Mouse (Mus musculus): ENCODE measurements at regions not wholly inside any gene's neighbourhood (a gene's known extent, or its start where the extent isn't known, plus 50 kb on each side); places are given as distances from the start of the nearest gene placed in this dataset.

DNA sequence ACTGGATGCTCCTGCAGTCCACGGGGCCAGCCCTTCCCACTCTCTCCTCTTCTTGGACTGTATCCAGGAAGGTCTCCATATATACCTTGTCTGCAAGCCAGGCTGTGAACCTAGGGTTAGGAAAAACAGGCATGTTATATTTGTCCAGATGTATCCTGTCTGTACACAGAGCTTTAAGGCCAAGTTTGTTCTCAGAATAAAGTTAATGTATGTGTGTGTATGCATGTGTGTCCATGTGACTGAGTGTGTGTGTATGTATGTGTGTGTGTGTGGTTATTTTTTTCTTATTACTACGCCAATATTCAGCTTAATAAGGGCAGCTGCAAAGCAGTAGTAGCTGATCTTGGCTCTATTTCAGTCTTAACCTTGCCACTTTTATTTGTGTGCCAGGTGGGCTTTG, 117.7 kb upstream of the Jun start:
- WGBS: 80% methylated on average over 2 of the region's 2 CpGs
- no peak overlapping the region for H3K4me3 ChIP-seq (replicated peaks)

DNA sequence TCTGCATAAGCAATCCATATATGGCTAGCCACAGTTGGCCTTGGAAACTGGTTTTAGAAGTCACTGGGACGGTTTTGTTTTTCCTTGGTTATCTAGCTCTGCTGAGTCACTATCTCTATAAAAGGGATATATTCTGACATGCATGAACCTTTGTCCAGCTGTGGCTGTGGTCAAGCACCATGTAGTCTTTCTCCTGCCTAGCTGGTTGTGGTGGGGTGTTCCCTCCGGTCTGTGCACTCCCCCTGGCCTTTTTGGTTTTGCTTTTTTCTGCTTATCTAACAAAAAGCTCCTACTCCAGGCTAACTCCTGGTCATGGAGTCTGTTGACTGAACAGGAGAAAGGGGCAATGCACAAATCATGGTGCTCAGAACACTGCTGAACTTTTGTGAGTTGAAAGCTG, 125.7 kb upstream of the Jun start:
- Histone ChIP-seq H3K36me3 (replicated peaks) (no peaks in the 10 kb centered on the region), H3K9ac (no peak overlapping the region), H3K4me2 (no peak overlapping the region), H3K4me1 (no peaks in the 10 kb centered on the region), H3K27me3 (peaks cover 4% of the 10 kb centered on the region; the same call in 1 of the 2 replicates), H3K27ac (no peak overlapping the region), H3K9me3 (no peaks in the 10 kb centered on the region), H3K4me3 (replicated peaks) (no peak overlapping the region)
- ATAC-seq (ENCODE audit: low FRiP score): no peak
- WGBS: 86% methylated on average over 2 of the region's 2 CpGs

More for the DNA sequence above, 117.7 kb upstream of the Jun start:
- ATAC-seq (ENCODE audit: low FRiP score): no peak
- Histone ChIP-seq H3K27me3 (no peaks in the 10 kb centered on the region), H3K36me3 (replicated peaks) (no peaks in the 10 kb centered on the region), H3K27ac (no peak overlapping the region), H3K4me1 (no peaks in the 10 kb centered on the region), H3K9me3 (no peaks in the 10 kb centered on the region), H3K9ac (no peak overlapping the region), H3K4me2 (no peak overlapping the region)

GRCm38 (mm10) chr4:95178467-95178866, 126.4 kb upstream of the Jun start:
- no peaks in the 10 kb centered on the region for H3K4me1 ChIP-seq
- no peak overlapping the region for H3K9ac ChIP-seq
- no peak overlapping the region for H3K27ac ChIP-seq
- H3K4me3 ChIP-seq (replicated peaks): no peak overlapping the region
- peaks cover 4% of the 10 kb centered on the region; the same call in 1 of the 2 replicates for H3K27me3 ChIP-seq
- H3K9me3 ChIP-seq: no peaks in the 10 kb centered on the region
- 68% methylated on average over 3 of the region's 3 CpGs for WGBS
- H3K36me3 ChIP-seq (replicated peaks): no peaks in the 10 kb centered on the region
- no peak for ATAC-seq (ENCODE audit: low FRiP score)
- H3K4me2 ChIP-seq: no peak overlapping the region

DNA sequence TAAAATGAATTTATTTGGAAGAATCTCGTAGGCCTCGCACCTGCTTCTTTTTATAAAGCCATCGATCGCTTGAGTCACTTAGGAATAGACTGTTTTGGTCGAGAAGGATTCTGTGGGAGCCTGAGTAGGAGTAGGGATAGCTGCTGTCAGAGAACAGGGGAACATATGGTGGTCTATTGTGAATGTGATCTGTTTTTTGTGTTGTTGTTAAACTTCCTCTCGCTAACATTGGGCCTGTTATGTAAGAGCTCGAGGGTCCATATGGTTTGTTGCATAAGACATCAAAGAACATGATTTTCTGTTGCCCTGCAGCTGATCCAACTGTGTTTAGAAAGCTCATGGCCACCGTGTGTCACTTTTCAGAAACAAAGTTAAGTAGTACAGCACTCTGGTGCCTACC, 126.9 kb upstream of the Jun start:
- ATAC-seq (ENCODE audit: low FRiP score): no peak
- no peaks in the 10 kb centered on the region for H3K36me3 ChIP-seq (replicated peaks)
- no peak overlapping the region for H3K4me2 ChIP-seq
- H3K9me3 ChIP-seq: no peaks in the 10 kb centered on the region
- WGBS: 65% methylated on average over 8 of the region's 8 CpGs
- H3K4me3 ChIP-seq (replicated peaks): no peak overlapping the region
- no peaks in the 10 kb centered on the region; the same call in 1 of the 2 replicates for H3K4me1 ChIP-seq
- H3K27ac ChIP-seq: no peak overlapping the region
- peaks cover 4% of the 10 kb centered on the region; the same call in 1 of the 2 replicates for H3K27me3 ChIP-seq
- no peak overlapping the region for H3K9ac ChIP-seq

DNA sequence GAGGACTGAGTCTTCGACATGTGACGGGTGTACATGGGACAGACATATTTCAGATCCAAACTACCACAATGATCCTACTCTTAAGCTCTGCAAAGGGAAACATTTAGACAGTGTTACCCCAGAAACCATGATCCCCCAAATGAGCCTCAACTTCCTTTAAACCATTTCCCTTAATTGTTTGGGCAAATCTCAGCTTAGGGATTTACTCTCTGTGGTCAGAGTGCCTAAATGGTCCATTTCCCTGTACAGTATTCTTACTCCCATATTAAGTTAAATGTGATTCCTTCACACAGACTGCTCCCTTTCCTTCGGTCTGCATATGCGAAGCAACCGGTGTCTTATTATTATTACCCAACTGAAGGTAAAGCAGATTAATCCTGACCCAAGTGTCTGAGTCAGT, 128.4 kb upstream of the Jun start:
- no peak for ATAC-seq (ENCODE audit: low FRiP score)
- Histone ChIP-seq H3K27ac (no peak overlapping the region), H3K4me3 (replicated peaks) (no peak overlapping the region), H3K27me3 (peaks cover 4% of the 10 kb centered on the region; the same call in 1 of the 2 replicates), H3K9me3 (no peaks in the 10 kb centered on the region), H3K4me2 (no peak overlapping the region), H3K4me1 (peaks cover 13% of the 10 kb centered on the region), H3K9ac (no peak overlapping the region), H3K36me3 (replicated peaks) (no peaks in the 10 kb centered on the region)
- WGBS: 95% methylated on average over 5 of the region's 5 CpGs

DNA sequence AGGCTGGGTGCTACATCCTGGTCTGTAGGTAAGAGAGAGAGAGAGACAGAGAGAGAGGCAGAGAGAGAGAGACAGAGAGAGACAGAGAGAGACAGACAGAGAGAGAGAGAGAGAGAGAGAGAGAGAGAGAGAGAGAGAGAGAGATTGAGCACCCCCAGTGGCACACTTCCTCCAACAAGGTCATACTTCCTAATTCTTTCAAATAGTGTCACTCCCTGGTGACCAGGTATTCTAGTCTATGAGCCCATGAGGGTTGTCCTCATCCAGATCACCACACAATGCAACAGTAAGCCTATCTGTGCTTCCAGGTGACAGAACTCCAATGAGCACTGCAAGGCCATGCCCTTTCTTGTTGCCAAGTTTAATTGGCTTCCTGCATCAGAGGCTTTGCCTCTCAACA, 129.0 kb upstream of the Jun start:
- no peak overlapping the region for H3K4me3 ChIP-seq (replicated peaks)
- H3K9me3 ChIP-seq: no peaks in the 10 kb centered on the region
- no peaks in the 10 kb centered on the region for H3K36me3 ChIP-seq (replicated peaks)
- H3K4me1 ChIP-seq: peaks cover 18% of the 10 kb centered on the region
- ATAC-seq (ENCODE audit: low FRiP score): no peak
- no peak overlapping the region for H3K27ac ChIP-seq
- H3K9ac ChIP-seq: no peak overlapping the region
- H3K4me2 ChIP-seq: no peak overlapping the region
- peaks cover 4% of the 10 kb centered on the region; the same call in 1 of the 2 replicates for H3K27me3 ChIP-seq

GRCm38 (mm10) chr4:95184180-95184579, 132.2 kb upstream of the Jun start:
- Histone ChIP-seq H3K4me3 (replicated peaks) (no peak overlapping the region), H3K4me1 (peaks cover 25% of the 10 kb centered on the region), H3K9me3 (no peaks in the 10 kb centered on the region), H3K9ac (no peak overlapping the region), H3K4me2 (no peak overlapping the region), H3K27ac (0 out of 2 replicates have a peak overlapping the region, but pooled peaks have one; percentile 0), H3K27me3 (peaks cover 7% of the 10 kb centered on the region), H3K36me3 (replicated peaks) (no peaks in the 10 kb centered on the region)
- ATAC-seq (ENCODE audit: low FRiP score): no peak
- 90% methylated on average over 4 of the region's 4 CpGs for WGBS

- 20% methylated on average over 14 of the region's 14 CpGs for WGBS
- Histone ChIP-seq H3K36me3 (replicated peaks) (no peaks in the 10 kb centered on the region), H3K4me3 (replicated peaks) (no peak overlapping the region), H3K27me3 (peaks cover 7% of the 10 kb centered on the region), H3K4me2 (0 out of 2 replicates have a peak overlapping the region, but pooled peaks have one; percentile 3), H3K4me1 (peaks cover 25% of the 10 kb centered on the region), H3K9me3 (no peaks in the 10 kb centered on the region), H3K27ac (peak overlapping the region; percentile 66; the same call in 1 of the 2 replicates), H3K9ac (no peak overlapping the region)
- ATAC-seq (ENCODE audit: low FRiP score): peak; percentile 86
Measured at GRCm38 (mm10) chr4:95185113-95185915, 133.3 kb upstream of the Jun start.

DNA sequence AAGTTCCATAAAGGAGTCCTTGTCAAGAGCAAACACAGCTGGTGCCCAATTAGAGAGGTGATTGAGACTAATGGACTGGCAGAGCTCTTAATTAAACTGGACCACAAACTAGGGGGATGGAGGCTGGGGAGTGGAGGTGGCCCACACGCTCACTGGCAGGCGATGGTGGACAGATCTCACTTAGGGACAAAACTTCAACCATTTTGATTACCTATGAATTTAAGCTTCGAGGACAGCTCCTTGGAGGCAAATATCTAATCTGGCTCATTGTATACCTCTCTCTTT, 133.8 kb upstream of the Jun start:
- Histone ChIP-seq H3K4me2 (0 out of 2 replicates have a peak overlapping the region, but pooled peaks have one; percentile 3), H3K4me3 (replicated peaks) (no peak overlapping the region), H3K27me3 (peaks cover 7% of the 10 kb centered on the region), H3K4me1 (peaks cover 25% of the 10 kb centered on the region), H3K9me3 (no peaks in the 10 kb centered on the region), H3K36me3 (replicated peaks) (no peaks in the 10 kb centered on the region), H3K27ac (peak overlapping the region; percentile 66; the same call in 1 of the 2 replicates), H3K9ac (no peak overlapping the region)
- peak; percentile 87; the same call in 1 of the 2 replicates for ATAC-seq (ENCODE audit: low FRiP score)
- 23% methylated on average over 3 of the region's 3 CpGs for WGBS

DNA sequence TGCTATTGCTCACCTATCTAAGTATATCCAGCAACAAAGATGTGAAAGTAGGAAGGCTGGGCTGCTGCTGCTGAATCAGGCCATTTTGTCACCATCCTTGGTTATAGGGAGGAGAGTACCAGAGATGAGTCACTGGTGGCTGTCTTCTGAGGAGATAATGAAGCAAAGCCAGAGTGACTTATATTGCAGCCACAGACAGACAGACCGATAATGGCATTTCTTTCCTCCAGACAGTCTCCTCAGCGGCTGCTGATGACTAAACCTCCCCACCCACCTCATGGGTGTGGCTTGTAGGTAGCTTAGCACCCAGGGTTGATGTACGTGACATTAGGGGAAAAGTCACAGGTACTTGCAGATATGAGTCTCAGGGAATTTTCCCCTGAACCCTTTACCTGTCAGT, 136.1 kb upstream of the Jun start:
- 95% methylated on average over 3 of the region's 3 CpGs for WGBS
- ATAC-seq (ENCODE audit: low FRiP score): no peak

GRCm38 (mm10) chr4:95191654-95192406, 139.8 kb upstream of the Jun start:
- H3K27ac ChIP-seq: no peak overlapping the region
- H3K4me3 ChIP-seq (replicated peaks): no peak overlapping the region
- H3K9me3 ChIP-seq: no peaks in the 10 kb centered on the region
- no peak overlapping the region for H3K4me2 ChIP-seq
- H3K27me3 ChIP-seq: peaks cover 7% of the 10 kb centered on the region
- no peak overlapping the region for H3K9ac ChIP-seq
- ATAC-seq (ENCODE audit: low FRiP score): no peak
- H3K4me1 ChIP-seq: no peaks in the 10 kb centered on the region
- H3K36me3 ChIP-seq (replicated peaks): no peaks in the 10 kb centered on the region
- 86% methylated on average over 7 of the region's 7 CpGs for WGBS

More for the DNA sequence above, 136.1 kb upstream of the Jun start:
- H3K27ac ChIP-seq: no peak overlapping the region
- H3K27me3 ChIP-seq: peaks cover 7% of the 10 kb centered on the region
- H3K4me1 ChIP-seq: peaks cover 25% of the 10 kb centered on the region
- no peak overlapping the region for H3K4me3 ChIP-seq (replicated peaks)
- no peak overlapping the region for H3K9ac ChIP-seq
- H3K4me2 ChIP-seq: no peak overlapping the region
- no peaks in the 10 kb centered on the region for H3K9me3 ChIP-seq
- H3K36me3 ChIP-seq (replicated peaks): no peaks in the 10 kb centered on the region

DNA sequence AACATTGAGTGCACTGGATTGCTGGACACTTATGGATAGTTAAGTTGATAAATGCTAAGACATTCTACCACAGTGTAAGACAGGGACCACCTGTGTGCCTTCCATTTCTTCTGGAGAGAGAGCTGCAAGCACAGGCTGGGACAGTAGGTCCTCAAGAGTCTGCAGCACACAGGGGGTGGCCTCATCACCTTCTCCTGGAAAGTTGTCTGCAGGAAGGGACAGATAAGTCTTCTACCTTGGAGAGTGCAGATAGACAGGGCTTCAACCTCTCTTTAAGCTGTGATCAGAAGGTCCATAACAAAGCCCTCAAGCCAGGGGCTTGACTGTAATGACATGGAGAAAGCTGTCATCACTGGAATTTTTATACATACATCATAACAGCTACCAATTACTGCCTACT, 140.5 kb upstream of the Jun start:
- Histone ChIP-seq H3K9me3 (no peaks in the 10 kb centered on the region), H3K27me3 (peaks cover 7% of the 10 kb centered on the region), H3K4me1 (peaks cover 4% of the 10 kb centered on the region; the same call in 1 of the 2 replicates), H3K9ac (no peak overlapping the region), H3K27ac (no peak overlapping the region), H3K4me3 (replicated peaks) (no peak overlapping the region), H3K4me2 (no peak overlapping the region), H3K36me3 (replicated peaks) (no peaks in the 10 kb centered on the region)
- no peak for ATAC-seq (ENCODE audit: low FRiP score)
